Mouse (Mus musculus) lung, adult 2 months (tissue): Measurements from ENCODE around the gene Aebp2.
"Not testable (repeated sequence)": the region's sequence is repeated elsewhere in the genome, so short reads cannot be mapped to it uniquely, and the experiment has no call there.

Experiments
- CTCF ChIP-seq: fragments of 200-500 bp; IDR thresholded peaks from 2 replicates; pipeline ENCODE4 v1.5.1; 2011; ENCODE audit warnings: mild to moderate bottlenecking, low read length, control low read depth; ENCODE audit not compliant: insufficient read depth
- POLR2A ChIP-seq: fragments of 200-500 bp; IDR thresholded peaks from 2 replicates; pipeline ENCODE4 v1.6.1; 2011; ENCODE audit warnings: low read depth, mild to moderate bottlenecking, control low read depth, low read length, borderline replicate concordance; ENCODE audit errors: extremely low read depth

DNA sequence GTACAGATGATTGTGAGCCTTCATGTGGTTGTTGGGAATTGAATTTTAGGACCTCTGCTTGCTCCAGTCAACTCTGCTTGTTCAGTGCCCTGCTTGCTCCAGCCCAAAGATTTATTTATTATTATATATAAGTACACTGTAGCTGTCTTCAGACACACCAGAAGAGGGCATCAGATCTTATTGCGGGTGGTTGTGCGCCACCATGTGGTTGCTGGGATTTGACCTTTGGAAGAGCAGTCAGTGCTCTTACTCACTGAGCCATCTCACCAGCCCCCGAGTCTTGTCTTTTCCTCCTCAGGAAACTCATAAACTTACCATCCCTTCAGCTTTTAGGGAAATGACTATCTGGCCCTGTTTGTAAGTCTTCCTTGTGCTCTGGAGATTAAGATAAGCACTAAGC lies 40.2 kb downstream of the Aebp2 start:
- not testable (repeated sequence) for TF ChIP-seq POLR2A
- peak; percentile 11; the same call in 1 of the 2 replicates for TF ChIP-seq CTCF
